Mouse (Mus musculus): ENCODE results near the gene Zfp970. TPM values are rescaled to one million over a fixed set of nuclear protein-coding genes. Genes with fewer than 3 reads are reported as not detected.

Gene Zfp970
- total RNA-seq, 2 experiments from 2014 or later = 23.1 to 28.5 TPM

Other genes starting within 250 kb of the Zfp970 start
- under 1 TPM; 0.57 to 0.76 TPM for gene Gm14409, start 197.7 kb upstream of the Zfp970 start, total RNA-seq (2021)
- gene Gm14412, start 140.4 kb upstream of the Zfp970 start, total RNA-seq (2021) = 1 to 10 TPM; 1.3 to 1.4 TPM
- gene Gm14418, start 66.4 kb upstream of the Zfp970 start, total RNA-seq (2021) = 10 to 100 TPM; 11.1 to 11.8 TPM
- gene Gm14403, start 33.5 kb downstream of the Zfp970 start, total RNA-seq (2021) = 10 to 100 TPM; 21.8 to 25.3 TPM
- under 1 TPM in 1 of 2 experiments, not detected in 1; 0.21 TPM for gene Gm14406, start 113.5 kb downstream of the Zfp970 start, total RNA-seq (2021)

Measured in gastrocnemius, postnatal 4 days (tissue).